Mouse (Mus musculus) stomach, embryonic 15.5 days (tissue): Measurements from ENCODE around the gene Frmpd4. TPM values are rescaled to one million over a fixed set of nuclear protein-coding genes. Genes with fewer than 3 reads are reported as not detected.
A peak's percentile ranks its signal among the peaks of the same experiment; 100 is the strongest.

ENCODE experiments used
- ATAC-seq: fragments of 200-750 bp; cut with Nextera tagmentation; 2 replicates; pipeline ENCODE4 v1.8.0; 2017; ENCODE audit warnings: low read depth, moderate number of reproducible peaks, moderate TSS enrichment; ENCODE audit not compliant: insufficient read depth, low FRiP score
- H3K27ac ChIP-seq: fragments of 300-500 bp; sonication (generic); 2 replicates; pipeline ENCODE4 v1.5.1; 2015; ENCODE audit warnings: mild to moderate bottlenecking, inconsistent platforms
- H3K27me3 ChIP-seq: fragments of 300-500 bp; sonication (generic); replicated peaks from 2 replicates; pipeline ENCODE4 v1.6.1; 2015; ENCODE audit warnings: inconsistent platforms
- H3K36me3 ChIP-seq: fragments of 300-500 bp; sonication (generic); 2 replicates; pipeline ENCODE4 v1.6.1; 2015; ENCODE audit warnings: inconsistent platforms
- H3K4me1 ChIP-seq: fragments of 300-500 bp; sonication (generic); 2 replicates; pipeline ENCODE4 v1.6.1; 2015; ENCODE audit warnings: inconsistent platforms
- H3K4me2 ChIP-seq: fragments of 300-500 bp; sonication (generic); 2 replicates; pipeline ENCODE4 v1.6.1; 2015; ENCODE audit warnings: mild to moderate bottlenecking, inconsistent platforms
- H3K4me3 ChIP-seq: fragments of 300-500 bp; sonication (generic); replicated peaks from 2 replicates; pipeline ENCODE4 v1.5.1; 2015; ENCODE audit warnings: inconsistent platforms
- H3K9ac ChIP-seq: fragments of 300-500 bp; sonication (generic); 2 replicates; pipeline ENCODE4 v1.6.1; 2015; ENCODE audit warnings: inconsistent platforms
- H3K9me3 ChIP-seq: fragments of 300-500 bp; sonication (generic); 2 replicates; pipeline ENCODE4 v1.6.1; 2016; ENCODE audit warnings: inconsistent platforms
- WGBS: fragments of 180-500 bp; shearing (Covaris S2); methylation state at CpG from one replicate; pipeline ENCODE4 v1.1.7; 2015; 5-methylcytosine and 5-hydroxymethylcytosine counted together
- polyA plus RNA-seq: library from polyadenylated mRNA; unstranded; fragments of >200 nt; fragmentation: Nextera tagmentation; extraction: Ambion mirVana; gene quantifications from 2 replicates; pipeline ENCODE4 v1.2.1, GENCODE M21; 2015

Gene Frmpd4
- polyA plus RNA-seq, 1 experiment from 2014 or later, result 0.30 TPM

DNA sequence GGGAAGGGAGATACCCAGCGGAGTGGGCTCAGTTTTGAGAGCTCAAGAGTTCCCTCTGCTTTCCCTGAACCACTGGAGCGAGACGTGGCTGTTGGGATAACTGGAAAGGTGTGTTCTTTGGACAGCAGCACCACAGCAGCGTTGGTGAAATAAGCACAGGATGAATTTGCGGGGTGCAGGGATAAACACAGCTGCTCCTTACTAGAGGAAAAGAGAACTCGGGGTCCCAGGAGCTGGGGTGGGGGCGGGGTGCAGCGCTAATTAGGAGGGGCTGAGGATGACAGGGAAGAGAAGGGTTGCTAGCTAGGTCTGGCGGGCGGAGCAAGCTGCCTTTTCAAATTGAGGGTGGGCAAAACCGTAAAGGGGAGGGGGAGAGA lies 453.5 kb downstream of the Frmpd4 start:
- ATAC-seq, result no peak
- Histone ChIP-seq H3K4me3 (peak overlapping the region; percentile 40), H3K27ac (no peak overlapping the region), H3K9ac (no peak overlapping the region), H3K27me3 (peaks cover 20% of the 10 kb centered on the region; the same call in 1 of the 2 replicates), H3K4me2 (peak overlapping the region; percentile 71), H3K36me3 (no peaks in the 10 kb centered on the region), H3K4me1 (no peaks in the 10 kb centered on the region), H3K9me3 (no peaks in the 10 kb centered on the region)
- WGBS, result 12% methylated on average over 11 of the region's 11 CpGs

GRCm38 (mm10) chrX:168122806-168123588 lies 454.0 kb downstream of the Frmpd4 start:
- H3K4me1 ChIP-seq, result no peaks in the 10 kb centered on the region
- H3K36me3 ChIP-seq, result no peaks in the 10 kb centered on the region
- ATAC-seq, result 0 out of 2 replicates have a peak, but pooled peaks have one; percentile 35
- no peak overlapping the region for H3K27ac ChIP-seq
- H3K9me3 ChIP-seq, result no peaks in the 10 kb centered on the region
- peaks cover 20% of the 10 kb centered on the region; the same call in 1 of the 2 replicates for H3K27me3 ChIP-seq
- WGBS, result 12% methylated on average over 35 of the region's 42 CpGs
- peak overlapping the region; percentile 40 for H3K4me3 ChIP-seq
- H3K9ac ChIP-seq, result no peak overlapping the region
- H3K4me2 ChIP-seq, result peak overlapping the region; percentile 71

GRCm38 (mm10) chrX:168041589-168041988 lies 535.4 kb downstream of the Frmpd4 start:
- Histone ChIP-seq H3K27ac (no peak overlapping the region), H3K4me2 (no peak overlapping the region), H3K36me3 (no peaks in the 10 kb centered on the region), H3K4me1 (no peaks in the 10 kb centered on the region), H3K9ac (no peak overlapping the region), H3K9me3 (no peaks in the 10 kb centered on the region), H3K4me3 (no peak overlapping the region), H3K27me3 (no peaks in the 10 kb centered on the region)
- no peak for ATAC-seq

DNA sequence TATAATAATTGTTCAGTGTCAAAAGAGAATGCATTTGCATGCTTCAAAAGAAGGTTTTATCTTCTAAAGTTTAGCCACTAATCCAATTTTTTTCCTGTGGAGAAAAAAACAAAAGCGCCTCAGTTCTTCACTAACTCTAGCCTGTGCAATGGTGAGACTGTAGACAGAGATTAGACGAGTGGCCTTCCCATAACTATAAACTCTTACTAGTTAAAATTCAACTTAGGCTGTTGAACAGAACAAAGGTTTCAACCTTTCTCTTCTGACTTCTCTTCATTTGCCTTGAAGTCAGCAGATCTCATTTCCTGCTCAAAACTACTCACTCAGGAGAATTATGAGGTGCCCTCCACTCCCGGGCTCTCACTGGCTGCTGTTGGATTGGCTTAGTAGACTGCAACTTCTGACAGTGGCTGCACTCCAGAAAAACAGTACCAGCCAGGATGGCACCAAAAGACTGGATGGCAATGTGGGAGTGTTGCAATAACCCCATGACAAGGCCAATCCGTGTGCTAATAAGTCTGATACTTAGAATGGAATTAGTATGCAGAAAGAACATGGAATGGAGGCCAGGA lies 556.4 kb downstream of the Frmpd4 start:
- ATAC-seq, result no peak

GRCm38 (mm10) chrX:168017792-168018191 lies 559.2 kb downstream of the Frmpd4 start:
- WGBS, result 75% methylated on average over 3 of the region's 3 CpGs
- Histone ChIP-seq H3K4me3 (no peak overlapping the region), H3K9ac (no peak overlapping the region), H3K36me3 (no peaks in the 10 kb centered on the region), H3K4me2 (no peak overlapping the region), H3K9me3 (no peaks in the 10 kb centered on the region), H3K27ac (no peak overlapping the region), H3K27me3 (no peaks in the 10 kb centered on the region), H3K4me1 (no peaks in the 10 kb centered on the region)
- no peak for ATAC-seq

More for the DNA sequence above, 556.4 kb downstream of the Frmpd4 start:
- Histone ChIP-seq H3K27ac (no peak overlapping the region), H3K9me3 (no peaks in the 10 kb centered on the region), H3K4me1 (no peaks in the 10 kb centered on the region), H3K27me3 (no peaks in the 10 kb centered on the region), H3K9ac (no peak overlapping the region), H3K36me3 (no peaks in the 10 kb centered on the region), H3K4me2 (no peak overlapping the region), H3K4me3 (no peak overlapping the region)
- 71% methylated on average over 4 of the region's 4 CpGs for WGBS

GRCm38 (mm10) chrX:167984835-167985234 lies 592.2 kb downstream of the Frmpd4 start:
- ATAC-seq, result no peak
- Histone ChIP-seq H3K9ac (no peak overlapping the region), H3K27ac (no peak overlapping the region), H3K9me3 (no peaks in the 10 kb centered on the region), H3K27me3 (no peaks in the 10 kb centered on the region), H3K4me1 (no peaks in the 10 kb centered on the region), H3K4me2 (no peak overlapping the region), H3K4me3 (no peak overlapping the region), H3K36me3 (no peaks in the 10 kb centered on the region)

GRCm38 (mm10) chrX:167951207-167951606 lies 625.8 kb downstream of the Frmpd4 start:
- no peaks in the 10 kb centered on the region for H3K4me1 ChIP-seq
- H3K4me3 ChIP-seq, result no peak overlapping the region
- no peaks in the 10 kb centered on the region for H3K36me3 ChIP-seq
- no peak overlapping the region for H3K4me2 ChIP-seq
- H3K27ac ChIP-seq, result no peak overlapping the region
- no peak for ATAC-seq
- H3K9me3 ChIP-seq, result no peaks in the 10 kb centered on the region
- no peaks in the 10 kb centered on the region for H3K27me3 ChIP-seq
- 88% methylated on average over 2 of the region's 2 CpGs for WGBS
- H3K9ac ChIP-seq, result no peak overlapping the region

DNA sequence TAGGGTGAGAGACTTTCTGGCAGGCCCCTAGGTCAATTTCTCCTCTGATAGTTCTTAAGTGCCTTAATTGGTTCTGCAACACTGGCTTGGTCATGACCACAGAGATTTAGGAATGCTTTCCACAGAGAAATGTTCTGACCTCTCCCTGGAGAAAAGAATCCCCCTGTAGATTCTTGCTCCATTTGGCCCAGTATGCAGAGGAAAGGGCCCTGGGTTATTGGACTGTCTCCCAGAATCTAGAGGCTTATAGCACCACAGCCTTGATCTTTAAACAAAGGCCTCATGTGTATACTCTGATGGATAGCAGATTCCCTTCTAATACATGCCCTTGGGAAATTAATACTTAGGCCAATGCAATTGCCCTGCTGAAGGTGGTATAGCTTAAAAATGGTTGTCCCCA lies 667.5 kb downstream of the Frmpd4 start:
- no peak overlapping the region for H3K4me3 ChIP-seq
- ATAC-seq, result no peak
- H3K9me3 ChIP-seq, result no peaks in the 10 kb centered on the region
- H3K4me1 ChIP-seq, result no peaks in the 10 kb centered on the region
- 0 out of 2 replicates have a peak, but pooled peaks cover 1% of the 10 kb centered on the region for H3K27me3 ChIP-seq
- no peak overlapping the region for H3K9ac ChIP-seq
- no peak overlapping the region for H3K4me2 ChIP-seq
- H3K36me3 ChIP-seq, result no peaks in the 10 kb centered on the region
- no peak overlapping the region for H3K27ac ChIP-seq

GRCm38 (mm10) chrX:167901046-167901445 lies 676.0 kb downstream of the Frmpd4 start:
- Histone ChIP-seq H3K27ac (no peak overlapping the region), H3K9ac (no peak overlapping the region), H3K9me3 (no peaks in the 10 kb centered on the region), H3K4me3 (no peak overlapping the region), H3K4me1 (no peaks in the 10 kb centered on the region), H3K4me2 (no peak overlapping the region), H3K27me3 (0 out of 2 replicates have a peak, but pooled peaks cover 2% of the 10 kb centered on the region), H3K36me3 (no peaks in the 10 kb centered on the region)
- WGBS, result 60% methylated on average over 3 of the region's 3 CpGs
- ATAC-seq, result no peak

DNA sequence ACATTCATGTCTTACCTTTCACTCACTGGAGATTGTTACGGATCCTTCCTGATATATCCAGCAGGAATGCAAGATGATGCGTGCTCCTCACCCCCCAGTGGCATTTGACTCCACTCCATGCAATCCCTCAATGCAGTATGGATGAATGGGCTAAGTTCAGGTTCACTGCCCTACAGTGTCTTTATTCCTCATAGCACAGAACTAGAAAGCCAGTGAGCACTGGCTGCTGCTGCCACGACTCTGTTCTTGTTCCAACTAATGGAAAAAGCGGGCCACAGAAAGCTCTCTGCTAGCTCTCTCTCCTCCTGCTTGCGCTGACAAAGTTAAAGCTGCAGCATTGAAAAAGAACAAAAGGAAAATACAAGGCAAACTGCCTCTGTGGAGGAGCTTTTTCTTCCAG lies 722.2 kb downstream of the Frmpd4 start:
- no peaks in the 10 kb centered on the region for H3K27me3 ChIP-seq
- H3K4me1 ChIP-seq, result no peaks in the 10 kb centered on the region
- no peaks in the 10 kb centered on the region for H3K9me3 ChIP-seq
- H3K36me3 ChIP-seq, result no peaks in the 10 kb centered on the region
- H3K27ac ChIP-seq, result no peak overlapping the region
- no peak for ATAC-seq
- H3K9ac ChIP-seq, result no peak overlapping the region
- 57% methylated on average over 5 of the region's 5 CpGs for WGBS
- no peak overlapping the region for H3K4me2 ChIP-seq
- no peak overlapping the region for H3K4me3 ChIP-seq

DNA sequence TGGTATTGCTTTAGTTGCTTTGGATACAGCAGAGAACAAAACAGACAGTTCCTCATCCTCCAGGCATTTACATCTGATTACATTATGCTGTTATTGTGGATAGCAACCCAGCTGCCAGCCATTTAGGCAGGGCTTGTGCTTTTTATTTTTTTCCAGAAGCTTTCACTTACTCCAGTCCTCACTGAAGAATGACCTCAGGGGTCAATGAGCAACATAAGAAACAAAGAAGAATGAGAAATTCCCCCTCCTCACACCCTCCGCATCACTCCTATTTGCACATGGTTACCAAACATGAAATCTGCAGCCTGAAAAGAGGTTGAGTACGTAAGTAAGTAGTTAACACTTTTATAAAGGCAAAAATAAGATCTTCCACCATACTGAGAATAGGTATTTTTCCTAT lies 744.5 kb downstream of the Frmpd4 start:
- ATAC-seq, result no peak
- Histone ChIP-seq H3K9me3 (no peaks in the 10 kb centered on the region), H3K4me1 (no peaks in the 10 kb centered on the region), H3K27ac (no peak overlapping the region), H3K36me3 (no peaks in the 10 kb centered on the region), H3K9ac (no peak overlapping the region), H3K4me2 (no peak overlapping the region), H3K4me3 (no peak overlapping the region), H3K27me3 (peaks cover 3% of the 10 kb centered on the region; the same call in 1 of the 2 replicates)
- 55% methylated on average over 2 of the region's 2 CpGs for WGBS

DNA sequence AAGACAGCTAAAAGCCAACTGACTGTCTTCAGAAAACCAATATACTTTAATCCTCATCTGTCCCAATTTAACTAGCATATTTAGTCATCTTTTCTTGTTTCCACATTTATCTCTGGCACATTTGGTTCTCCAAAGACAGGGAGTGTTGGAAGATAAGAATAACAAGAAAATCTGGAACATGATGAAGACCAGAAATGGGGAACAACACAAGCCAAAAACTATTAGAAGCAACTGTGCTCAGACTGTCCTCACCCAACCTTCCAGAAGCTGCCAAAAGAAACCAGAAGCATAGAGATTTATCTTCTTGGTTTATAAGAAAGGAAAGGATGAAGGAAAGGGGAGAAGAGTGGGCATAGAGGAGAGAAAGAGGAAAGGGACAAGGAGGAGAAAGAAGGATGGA lies 748.6 kb downstream of the Frmpd4 start:
- no peaks in the 10 kb centered on the region for H3K9me3 ChIP-seq
- H3K9ac ChIP-seq, result no peak overlapping the region
- no peaks in the 10 kb centered on the region for H3K36me3 ChIP-seq

More for the DNA sequence above, 748.6 kb downstream of the Frmpd4 start:
- no peak for ATAC-seq
- Histone ChIP-seq H3K4me1 (no peaks in the 10 kb centered on the region), H3K27ac (no peak overlapping the region), H3K4me3 (no peak overlapping the region), H3K27me3 (no peaks in the 10 kb centered on the region; the same call in 1 of the 2 replicates), H3K4me2 (no peak overlapping the region)
